Mouse (Mus musculus) erythroblast, adult 5-6 weeks (primary cell): ENCODE results near the gene Srsf5. TPM values are rescaled to one million over a fixed set of nuclear protein-coding genes. Genes with fewer than 3 reads are reported as not detected.
A peak's percentile ranks its signal among the peaks of the same experiment; 100 is the strongest.

Experiments
- ATAC-seq: replicated peaks from 2 replicates; pipeline ENCODE4 v1.8.0; 2016; ENCODE audit warnings: moderate number of reproducible peaks, mild to moderate bottlenecking, moderate TSS enrichment, inconsistent platforms; ENCODE audit not compliant: poor library complexity, low FRiP score, severe bottlenecking
- total RNA-seq, 2 experiments: library from RNA; stranded (forward) in 1 of 2; stranded (reverse) in 1 of 2; fragments of 150-400 nt in 1 of 2; fragments of 200-764, 138-1000 nt in 1 of 2; gene quantifications; 2 replicates each; pipeline versions ENCODE4 v1.2.3 to v1.2.4; 2015 to 2017; ENCODE audit warnings: low replicate concordance in 2 of 2

The Srsf5 gene
- 231 and 263 TPM in 2 replicates for total RNA-seq (2015; ENCODE audit: low replicate concordance)
- total RNA-seq (2017; ENCODE audit: low replicate concordance), result 732 and 764 TPM in 2 replicates

- ATAC-seq, result peak; percentile 76
Observed at GRCm38 (mm10) chr12:80945334-80945995, at the start of gene Srsf5. Srsf5 (plus strand) TSS chr12:80945504.

- no peak for ATAC-seq
Observed at GRCm38 (mm10) chr12:80909631-80910030, 35.7 kb upstream of the Srsf5 start.

GRCm38 (mm10) chr12:80917764-80918163, 27.5 kb upstream of the Srsf5 start:
- ATAC-seq, result peak; percentile 96

GRCm38 (mm10) chr12:80921301-80921700, 24.0 kb upstream of the Srsf5 start:
- ATAC-seq, result no peak

- ATAC-seq, result no peak
Observed at GRCm38 (mm10) chr12:80922869-80923268, 22.4 kb upstream of the Srsf5 start.

- no peak for ATAC-seq
Observed at GRCm38 (mm10) chr12:80923602-80924001, 21.7 kb upstream of the Srsf5 start.

- no peak for ATAC-seq
Observed at GRCm38 (mm10) chr12:80924205-80924604, 21.1 kb upstream of the Srsf5 start.

- no peak for ATAC-seq
Observed at GRCm38 (mm10) chr12:80925919-80926318, 19.4 kb upstream of the Srsf5 start.

- ATAC-seq, result no peak
Observed at GRCm38 (mm10) chr12:80926550-80926949, 18.8 kb upstream of the Srsf5 start.

GRCm38 (mm10) chr12:80927518-80927917, 17.8 kb upstream of the Srsf5 start:
- ATAC-seq, result no peak

GRCm38 (mm10) chr12:80928881-80929280, 16.4 kb upstream of the Srsf5 start:
- no peak for ATAC-seq

GRCm38 (mm10) chr12:80930141-80930540, 15.2 kb upstream of the Srsf5 start:
- ATAC-seq, result peak; percentile 99

GRCm38 (mm10) chr12:80931402-80932140, 13.7 kb upstream of the Srsf5 start:
- no peak for ATAC-seq

- ATAC-seq, result no peak
Observed at GRCm38 (mm10) chr12:80932865-80933264, 12.4 kb upstream of the Srsf5 start.

GRCm38 (mm10) chr12:80936751-80937150, 8.6 kb upstream of the Srsf5 start:
- ATAC-seq, result no peak

GRCm38 (mm10) chr12:80937331-80938029, 7.8 kb upstream of the Srsf5 start:
- ATAC-seq, result no peak

GRCm38 (mm10) chr12:80938642-80939041, 6.7 kb upstream of the Srsf5 start:
- ATAC-seq, result no peak

GRCm38 (mm10) chr12:80939165-80939564, 6.1 kb upstream of the Srsf5 start:
- ATAC-seq, result peak; percentile 33; the same call in 1 of the 2 replicates

GRCm38 (mm10) chr12:80941886-80942285, 3.4 kb upstream of the Srsf5 start:
- ATAC-seq, result no peak

GRCm38 (mm10) chr12:80943395-80943794, 1.9 kb upstream of the Srsf5 start:
- peak; percentile 68 for ATAC-seq

GRCm38 (mm10) chr12:80944204-80944603, 1.1 kb upstream of the Srsf5 start:
- peak; percentile 16; the same call in 1 of the 2 replicates for ATAC-seq
